Mouse (Mus musculus) adrenal gland, postnatal 14 days (tissue): ENCODE data around the gene Ddah2. TPM values are rescaled to one million over a fixed set of nuclear protein-coding genes. Genes with fewer than 3 reads are reported as not detected.

Source experiments
- DNase-seq: peaks from one replicate; pipeline ENCODE4 v3.0.0; 2021; ENCODE audit warnings: mixed read lengths
- total RNA-seq: library from RNA; stranded (reverse); gene quantifications from 2 replicates; pipeline ENCODE4 v1.2.3, GENCODE M21; 2021

Gene Ddah2
- total RNA-seq, 1 experiment from 2014 or later = 24.2 TPM

- no peak for DNase-seq
Measured at GRCm38 (mm10) chr17:35104079-35104478, 45.2 kb downstream of the Ddah2 start.

DNA sequence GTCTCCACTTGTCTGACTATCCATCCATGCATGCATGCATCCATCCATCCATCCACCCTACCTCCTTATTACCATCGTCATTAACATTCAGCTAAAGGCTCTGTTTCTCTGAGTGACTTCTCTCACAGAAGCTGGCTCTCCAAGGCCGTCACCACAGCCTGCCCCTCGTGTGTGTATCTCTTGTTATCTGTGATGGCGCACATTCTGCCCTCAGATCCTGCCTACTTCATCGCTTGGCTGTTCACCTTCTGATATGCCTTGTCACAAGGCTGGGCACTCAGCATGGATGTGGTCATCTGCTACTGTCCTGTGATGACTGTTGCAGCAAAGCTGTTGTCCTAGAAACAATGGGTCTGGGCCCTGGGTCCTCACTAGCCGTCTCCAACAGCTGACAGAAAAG lies 45.9 kb downstream of the Ddah2 start:
- no peak for DNase-seq

GRCm38 (mm10) chr17:35105740-35106389 lies 47.0 kb downstream of the Ddah2 start:
- peak; percentile 63 for DNase-seq

DNA sequence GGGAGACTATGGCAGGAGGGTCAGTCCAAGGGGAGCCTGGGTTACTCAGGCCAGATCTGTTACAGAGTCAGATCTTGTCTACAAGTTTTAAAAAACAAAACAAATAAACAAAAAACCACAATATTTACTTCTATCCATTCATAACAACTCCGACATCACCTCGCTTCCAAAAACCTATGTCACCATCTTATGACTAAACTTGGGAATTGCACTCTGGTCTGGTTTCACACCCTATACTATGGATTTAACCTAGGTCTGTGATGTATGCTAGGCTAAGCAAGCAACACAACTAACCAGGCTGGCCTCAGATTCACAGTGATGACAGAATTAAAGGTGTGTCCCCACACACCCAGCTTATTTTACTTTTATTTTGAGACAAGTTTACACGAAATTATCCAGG lies 47.7 kb downstream of the Ddah2 start:
- no peak for DNase-seq

DNA sequence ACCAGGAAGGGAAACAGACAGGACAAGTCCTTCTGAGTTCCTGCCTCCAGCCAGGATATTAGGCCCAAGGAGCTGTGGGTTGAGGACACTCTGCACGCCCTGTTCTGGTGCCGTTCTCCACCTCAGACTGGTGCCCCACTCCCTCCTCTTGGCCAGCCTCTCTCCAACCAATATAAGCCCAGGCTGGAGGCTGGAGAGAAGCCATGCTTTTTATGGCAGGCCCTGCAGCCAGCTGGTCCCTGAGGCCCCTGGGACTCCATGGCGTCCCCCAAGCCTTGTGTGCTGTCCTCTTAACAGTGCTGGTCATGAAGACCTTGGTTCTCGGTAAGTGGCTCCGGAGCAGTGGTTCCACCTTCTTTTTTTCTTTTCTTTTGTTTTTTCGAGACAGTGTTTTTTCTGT lies 49.3 kb downstream of the Ddah2 start, which contains the start of gene Ly6g5c:
Gene Ly6g5c, plus strand, starts transcription at position 183 of the 400 bp plus-strand sequence.
- no peak for DNase-seq

Other genes with a start within 250 kb of the Ddah2 start
- gene Stk19, start 222.1 kb upstream of the Ddah2 start, total RNA-seq = 38.0 and 38.6 TPM in 2 replicates
- 65.0 and 65.5 TPM in 2 replicates for gene Dxo, start 222.0 kb upstream of the Ddah2 start, total RNA-seq
- gene Skiv2l, start 208.8 kb upstream of the Ddah2 start, total RNA-seq = 55.0 and 60.0 TPM in 2 replicates
- 54.4 and 58.4 TPM in 2 replicates for gene Nelfe, start 208.6 kb upstream of the Ddah2 start, total RNA-seq
- gene Cfb, start 196.5 kb upstream of the Ddah2 start, total RNA-seq = 36.2 and 180 TPM in 2 replicates
- gene Zbtb12, start 179.6 kb upstream of the Ddah2 start, total RNA-seq = 13.8 and 15.2 TPM in 2 replicates
- gene Gm20547, start 177.0 kb upstream of the Ddah2 start, total RNA-seq = not detected in 2 replicates
- gene C2, start 160.8 kb upstream of the Ddah2 start, total RNA-seq = 43.2 and 54.5 TPM in 2 replicates
- 112 and 134 TPM in 2 replicates for gene Ehmt2, start 160.6 kb upstream of the Ddah2 start, total RNA-seq
- 1.5 and 1.7 TPM in 2 replicates for gene Slc44a4, start 144.6 kb upstream of the Ddah2 start, total RNA-seq
- 19.3 and 25.2 TPM in 2 replicates for gene Neu1, start 127.8 kb upstream of the Ddah2 start, total RNA-seq
- gene Hspa1b, start 99.8 kb upstream of the Ddah2 start, total RNA-seq = 29.6 and 90.6 TPM in 2 replicates
- not detected in 2 replicates for gene Gm20481, start 89.1 kb upstream of the Ddah2 start, total RNA-seq
- gene Hspa1a, start 86.9 kb upstream of the Ddah2 start, total RNA-seq = 12.7 and 38.7 TPM in 2 replicates
- gene Hspa1l, start 86.3 kb upstream of the Ddah2 start, total RNA-seq = 0.34 and 0.37 TPM in 2 replicates
- 39.4 and 44.2 TPM in 2 replicates for gene Lsm2, start 77.2 kb upstream of the Ddah2 start, total RNA-seq
- 55.3 and 71.7 TPM in 2 replicates for gene Vars, start 58.0 kb upstream of the Ddah2 start, total RNA-seq
- gene Vwa7, start 42.5 kb upstream of the Ddah2 start, total RNA-seq = 0.85 and 1.2 TPM in 2 replicates
- gene Sapcd1, start 31.0 kb upstream of the Ddah2 start, total RNA-seq = 1.3 and 1.7 TPM in 2 replicates
- gene Msh5, start 12.3 kb upstream of the Ddah2 start, total RNA-seq = 1.8 and 3.6 TPM in 2 replicates
- gene Clic1, start 9.1 kb upstream of the Ddah2 start, total RNA-seq = 83.0 and 109 TPM in 2 replicates
- not detected in 2 replicates for gene Ly6g6c, start 6.4 kb downstream of the Ddah2 start, total RNA-seq
- 0.26 and 0.71 TPM in 2 replicates for gene Mpig6b, start 7.1 kb downstream of the Ddah2 start, total RNA-seq
- gene Ly6g6e, start 17.9 kb downstream of the Ddah2 start, total RNA-seq = not detected in 2 replicates
- 1.1 and 1.7 TPM in 2 replicates for gene Ly6g6d, start 19.0 kb downstream of the Ddah2 start, total RNA-seq
- not detected in 2 replicates for gene Ly6g6f, start 26.6 kb downstream of the Ddah2 start, total RNA-seq
- 69.7 and 76.3 TPM in 2 replicates for gene Abhd16a, start 30.2 kb downstream of the Ddah2 start, total RNA-seq
- gene Ly6g5c, start 49.2 kb downstream of the Ddah2 start, total RNA-seq = not detected in 2 replicates
- 0.33 and 1.1 TPM in 2 replicates for gene Ly6g5b, start 56.4 kb downstream of the Ddah2 start, total RNA-seq
- gene Gpank1, start 62.4 kb downstream of the Ddah2 start, total RNA-seq = 11.3 and 12.3 TPM in 2 replicates
- 210 and 214 TPM in 2 replicates for gene Csnk2b, start 63.0 kb downstream of the Ddah2 start, total RNA-seq
- gene D17H6S53E, start 67.3 kb downstream of the Ddah2 start, total RNA-seq = 23.6 and 24.8 TPM in 2 replicates
- 3.3 and 35.6 TPM in 2 replicates for gene Apom, start 73.0 kb downstream of the Ddah2 start, total RNA-seq
- gene Bag6, start 76.1 kb downstream of the Ddah2 start, total RNA-seq = 357 and 375 TPM in 2 replicates
- 246 and 247 TPM in 2 replicates for gene Prrc2a, start 105.9 kb downstream of the Ddah2 start, total RNA-seq
- 3.3 and 5.6 TPM in 2 replicates for gene Aif1, start 117.0 kb downstream of the Ddah2 start, total RNA-seq
- 5.6 and 11.9 TPM in 2 replicates for gene Lst1, start 129.4 kb downstream of the Ddah2 start, total RNA-seq
- 4.3 and 35.6 TPM in 2 replicates for gene Ltb, start 135.4 kb downstream of the Ddah2 start, total RNA-seq
- gene Tnf, start 143.0 kb downstream of the Ddah2 start, total RNA-seq = 0.33 and 1.4 TPM in 2 replicates
- gene Lta, start 146.3 kb downstream of the Ddah2 start, total RNA-seq = 0.33 and 2.7 TPM in 2 replicates
- gene Gm16181, start 161.8 kb downstream of the Ddah2 start, total RNA-seq = 0.67 TPM in 1 of 2 replicates, not detected in the other
- 7.0 and 8.2 TPM in 2 replicates for gene Atp6v1g2, start 174.6 kb downstream of the Ddah2 start, total RNA-seq
- 15.3 and 17.7 TPM in 2 replicates for gene Nfkbil1, start 176.8 kb downstream of the Ddah2 start, total RNA-seq
- 200 and 232 TPM in 2 replicates for gene Ddx39b, start 182.7 kb downstream of the Ddah2 start, total RNA-seq
- 93.3 and 154 TPM in 2 replicates for gene H2-D1, start 203.7 kb downstream of the Ddah2 start, total RNA-seq